Mouse (Mus musculus) MEL (cell line): ENCODE measurements around the gene Flnb. TPM values are rescaled to one million over a fixed set of nuclear protein-coding genes. Genes with fewer than 3 reads are reported as not detected.

Experiments
- DNase-seq: peaks from one replicate; pipeline ENCODE4 v3.0.0; 2011; ENCODE audit warnings: low read depth, low spot score
- H3K27ac ChIP-seq: 2 replicates; pipeline ENCODE4 v1.5.1; 2012; ENCODE audit warnings: low read depth, mild to moderate bottlenecking, control low read depth, low read length, moderate library complexity; ENCODE audit not compliant: control insufficient read depth
- H3K27me3 ChIP-seq, 2 experiments: fragments of 150-350 bp in 1 of 2; sonication (generic) in 1 of 2; 2 replicates each; pipeline ENCODE4 v1.6.1; 2012; ENCODE audit warnings: low read length in 2 of 2, mild to moderate bottlenecking in 2 of 2, improper control_type of control experiment in 1 of 2, moderate library complexity in 1 of 2; ENCODE audit not compliant: insufficient read depth in 2 of 2, control insufficient read depth in 1 of 2
- H3K36me3 ChIP-seq, 2 experiments: 2 replicates each; pipeline ENCODE4 v1.6.1; 2012 to 2014; ENCODE audit warnings: low read length in 2 of 2, improper control_type of control experiment in 1 of 2, inconsistent platforms in 1 of 2, mild to moderate bottlenecking in 1 of 2; ENCODE audit not compliant: insufficient read depth in 2 of 2, control insufficient read depth in 1 of 2
- H3K4me1 ChIP-seq, 2 experiments: fragments of 150-350 bp in 1 of 2; sonication (generic) in 1 of 2; 2 replicates each; pipeline ENCODE4 v1.6.1; 2012; ENCODE audit warnings: low read length in 2 of 2, improper control_type of control experiment in 1 of 2, mild to moderate bottlenecking in 1 of 2; ENCODE audit not compliant: insufficient read depth in 2 of 2, control insufficient read depth in 1 of 2
- H3K4me3 ChIP-seq, 2 experiments: fragments of 150-350 bp in 1 of 2; sonication (generic) in 1 of 2; 2 replicates each; pipeline ENCODE4 v1.5.1; 2012; ENCODE audit warnings: low read depth in 2 of 2, low read length in 2 of 2, mild to moderate bottlenecking in 2 of 2, moderate library complexity in 2 of 2, control low read depth in 1 of 2, improper control_type of control experiment in 1 of 2; ENCODE audit not compliant: control insufficient read depth in 1 of 2, insufficient read depth in 1 of 2
- H3K79me2 ChIP-seq: 2 replicates; pipeline ENCODE4 v1.6.1; 2012; ENCODE audit warnings: mild to moderate bottlenecking, low read length, moderate library complexity; ENCODE audit not compliant: control insufficient read depth, poor library complexity, insufficient read depth
- H3K9ac ChIP-seq: 2 replicates; pipeline ENCODE4 v1.6.1; 2012; ENCODE audit warnings: low read depth, mild to moderate bottlenecking, control low read depth, low read length, moderate library complexity; ENCODE audit not compliant: control insufficient read depth, poor library complexity, severe bottlenecking
- H3K9me3 ChIP-seq: fragments of 150-350 bp; sonication (generic); replicated peaks from 2 replicates; pipeline ENCODE4 v1.6.1; 2012; ENCODE audit warnings: mild to moderate bottlenecking, low read length, improper control_type of control experiment, moderate library complexity; ENCODE audit not compliant: insufficient read depth
- BHLHE40 ChIP-seq: IDR thresholded peaks from 2 replicates; pipeline ENCODE4 v1.6.1; 2012; ENCODE audit warnings: low read depth, mild to moderate bottlenecking, inconsistent platforms, low read length, improper control_type of control experiment, borderline replicate concordance
- ELF1 ChIP-seq: IDR thresholded peaks from 2 replicates; pipeline ENCODE4 v1.6.1; 2014; ENCODE audit warnings: low read depth, mild to moderate bottlenecking, inconsistent platforms, low read length, improper control_type of control experiment, moderate library complexity
- EP300 ChIP-seq, 2 experiments: IDR thresholded peaks; 2 replicates each; pipeline ENCODE4 v1.6.1; 2011; ENCODE audit warnings: improper control_type of control experiment in 2 of 2, low read length in 2 of 2, low read depth in 1 of 2, mild to moderate bottlenecking in 1 of 2
- GABPA ChIP-seq: IDR thresholded peaks from 2 replicates; pipeline ENCODE4 v1.6.1; 2012; ENCODE audit warnings: low read depth, mild to moderate bottlenecking, inconsistent platforms, low read length, improper control_type of control experiment, moderate library complexity
- HCFC1 ChIP-seq: IDR thresholded peaks from 2 replicates; pipeline ENCODE4 v1.6.1; 2012; ENCODE audit warnings: low read depth, mild to moderate bottlenecking, inconsistent platforms, low read length, improper control_type of control experiment, moderate library complexity
- JUND ChIP-seq: IDR thresholded peaks from 2 replicates; pipeline ENCODE4 v1.6.1; 2011; ENCODE audit warnings: low read depth, mild to moderate bottlenecking, improper control_type of control experiment, low read length
- KAT2A ChIP-seq: conservative IDR thresholded peaks from 2 replicates; pipeline ENCODE4 v1.6.1; 2012; ENCODE audit warnings: low read depth, low read length, improper control_type of control experiment, inconsistent platforms
- MAX ChIP-seq: IDR thresholded peaks from 2 replicates; pipeline ENCODE4 v1.6.1; 2011; ENCODE audit warnings: low read length, improper control_type of control experiment
- MEF2A ChIP-seq: IDR thresholded peaks from 2 replicates; pipeline ENCODE4 v1.6.1; 2014; ENCODE audit warnings: low read depth, mild to moderate bottlenecking, inconsistent platforms, low read length, improper control_type of control experiment; ENCODE audit not compliant: poor library complexity, insufficient replicate concordance, severe bottlenecking; ENCODE audit errors: extremely low read depth
- MYB ChIP-seq: IDR thresholded peaks from 2 replicates; pipeline ENCODE4 v1.6.1; 2011; ENCODE audit warnings: mild to moderate bottlenecking, low read depth, low read length, improper control_type of control experiment
- MYC ChIP-seq: IDR thresholded peaks from 2 replicates; pipeline ENCODE4 v1.6.1; 2011; ENCODE audit warnings: low read depth, mild to moderate bottlenecking, low read length, improper control_type of control experiment, moderate library complexity
- POLR2AphosphoS2 ChIP-seq: IDR thresholded peaks from 2 replicates; pipeline ENCODE4 v1.6.1; 2011; ENCODE audit warnings: low read length, improper control_type of control experiment
- RAD21 ChIP-seq: IDR thresholded peaks from 2 replicates; pipeline ENCODE4 v1.6.1; 2011; ENCODE audit warnings: mild to moderate bottlenecking, low read depth, low read length, improper control_type of control experiment
- TAL1 ChIP-seq: IDR thresholded peaks from 2 replicates; pipeline ENCODE4 v1.6.1; 2012; ENCODE audit warnings: mild to moderate bottlenecking, inconsistent platforms, low read length, moderate library complexity, mixed read lengths
- TBP ChIP-seq: IDR thresholded peaks from 2 replicates; pipeline ENCODE4 v1.8.0; 2011; ENCODE audit warnings: low read depth, low read length, improper control_type of control experiment
- UBTF ChIP-seq: IDR thresholded peaks from 2 replicates; pipeline ENCODE4 v1.6.1; 2012; ENCODE audit warnings: low read depth, mild to moderate bottlenecking, inconsistent platforms, low read length, improper control_type of control experiment, moderate library complexity, borderline replicate concordance; ENCODE audit not compliant: insufficient read depth
- USF2 ChIP-seq, 2 experiments: IDR thresholded peaks; 2 replicates each; pipeline ENCODE4 v1.6.1; 2011 to 2012; ENCODE audit warnings: improper control_type of control experiment in 2 of 2, low read length in 2 of 2, borderline replicate concordance in 1 of 2, inconsistent platforms in 1 of 2, low read depth in 1 of 2, mild to moderate bottlenecking in 1 of 2; ENCODE audit not compliant: insufficient read depth in 1 of 2
- ZKSCAN1 ChIP-seq: IDR thresholded peaks from 2 replicates; pipeline ENCODE4 v1.6.1; 2012; ENCODE audit warnings: low read depth, mild to moderate bottlenecking, inconsistent platforms, low read length, improper control_type of control experiment, moderate library complexity
- ZNF384 ChIP-seq: IDR thresholded peaks from 2 replicates; pipeline ENCODE4 v1.6.1; 2012; ENCODE audit warnings: low read depth, mild to moderate bottlenecking, inconsistent platforms, low read length, improper control_type of control experiment
- polyA plus RNA-seq, 2 experiments: library from polyadenylated mRNA; stranded (reverse) in 1 of 2; unstranded in 1 of 2; fragments of >175 nt in 1 of 2; fragments of >200 nt in 1 of 2; gene quantifications; 2 replicates each; pipeline versions ENCODE4 v1.2.1 to v1.2.4; 2012; ENCODE audit warnings: low replicate concordance in 2 of 2, low read depth in 1 of 2; ENCODE audit not compliant: insufficient read length in 2 of 2, insufficient read depth in 1 of 2, missing spikeins in 1 of 2
- total RNA-seq: library from RNA; depleted of rRNA; stranded (reverse); fragments of 300-350 nt; gene quantifications from 2 replicates; pipeline ENCODE4 v1.2.3, GENCODE M21; 2012

Gene Flnb
- total and polyA plus RNA-seq, 3 experiments: 1.0 to 3.1 TPM; not detected in 1

- Histone ChIP-seq H3K27me3 (no peaks in the 10 kb centered on the region), H3K36me3 (no peaks in the 10 kb centered on the region), H3K4me3 (no peak overlapping the region), H3K9ac (no peak overlapping the region), H3K9me3 (no peaks in the 10 kb centered on the region), H3K4me1 (no peaks in the 10 kb centered on the region)
- DNase-seq: no peak
- no peak for TF ChIP-seq MAX
- TF ChIP-seq ZKSCAN1: no peak
- TF ChIP-seq GABPA: no peak
- TF ChIP-seq POLR2AphosphoS2: no peak
- TF ChIP-seq UBTF: no peak
- no peak for TF ChIP-seq BHLHE40
- no peak for TF ChIP-seq USF2 (IDR thresholded peaks at IDR 0.05; ENCODE audit: borderline replicate concordance in 1 of 2, insufficient read depth in 1 of 2, low read depth in 1 of 2, low read length in 2 of 2)
- no peak for TF ChIP-seq KAT2A
- TF ChIP-seq TAL1: no peak
- TF ChIP-seq JUND: no peak
- no peak for TF ChIP-seq EP300 (IDR thresholded peaks at IDR 0.05; ENCODE audit: low read depth in 1 of 2, low read length in 2 of 2)
- TF ChIP-seq MYC: no peak
- TF ChIP-seq MYB: no peak
- no peak for TF ChIP-seq ELF1
- TF ChIP-seq, all 39 proteins: peak for 0
- no peaks in the 10 kb centered on the region for H3K79me2 ChIP-seq
- no peak overlapping the region for H3K27ac ChIP-seq
These were observed 44.5 kb downstream of the Flnb start for GRCm38 (mm10) chr14:7862226-7862625.

- no peak for TF ChIP-seq RAD21
- TF ChIP-seq MYB: no peak
- no peak for TF ChIP-seq BHLHE40
- TF ChIP-seq ZNF384: no peak
- TF ChIP-seq MEF2A: no peak
- no peak for TF ChIP-seq TBP
- no peak for TF ChIP-seq HCFC1
- no peak for TF ChIP-seq GABPA
- no peak overlapping the region for H3K9ac ChIP-seq
- no peak overlapping the region for H3K4me3 ChIP-seq
- H3K27ac ChIP-seq: no peak overlapping the region
- H3K27me3 ChIP-seq: peaks cover 0 to 2% of the 10 kb centered on the region in 2 experiments; a peak in 1 of 4 replicates
- DNase-seq: no peak
- no peaks in the 10 kb centered on the region for H3K79me2 ChIP-seq
- no peaks in the 10 kb centered on the region for H3K9me3 ChIP-seq
- no peaks in the 10 kb centered on the region for H3K4me1 ChIP-seq
- H3K36me3 ChIP-seq: no peaks in the 10 kb centered on the region
These were observed 45.4 kb downstream of the Flnb start for GRCm38 (mm10) chr14:7863199-7863598.
